Mouse (Mus musculus) lung, adult 18-20 months (tissue): ENCODE data around the gene Fbxo48.

Experiments used
- DNase-seq, 2 experiments: peaks; one replicate each; pipeline ENCODE4 v3.0.0; 2022; ENCODE audit warnings: mixed read lengths in 2 of 2

Gene Fbxo48

GRCm38 (mm10) chr11:16972027-16972426, 20.9 kb downstream of the Fbxo48 start:
- no peak for DNase-seq

- no peak for DNase-seq
These were observed 21.9 kb downstream of the Fbxo48 start for GRCm38 (mm10) chr11:16973086-16973485.

GRCm38 (mm10) chr11:16976937-16977336, 25.8 kb downstream of the Fbxo48 start:
- DNase-seq, result peak; percentile 28 to 39

- no peak for DNase-seq
These were observed 26.4 kb downstream of the Fbxo48 start for GRCm38 (mm10) chr11:16977611-16978010.

GRCm38 (mm10) chr11:16978161-16978707, 27.1 kb downstream of the Fbxo48 start:
- DNase-seq, result no peak

GRCm38 (mm10) chr11:16986550-16987187, 35.5 kb downstream of the Fbxo48 start:
- no peak for DNase-seq

GRCm38 (mm10) chr11:16987745-16988328, 36.7 kb downstream of the Fbxo48 start:
- no peak for DNase-seq

GRCm38 (mm10) chr11:16989885-16990284, 38.7 kb downstream of the Fbxo48 start:
- no peak for DNase-seq

- DNase-seq, result no peak
These were observed 41.7 kb downstream of the Fbxo48 start for GRCm38 (mm10) chr11:16992880-16993279.

GRCm38 (mm10) chr11:16996818-16997217, 45.6 kb downstream of the Fbxo48 start:
- DNase-seq, result no peak

- DNase-seq, result no peak
These were observed 46.3 kb downstream of the Fbxo48 start for GRCm38 (mm10) chr11:16997465-16997864.

GRCm38 (mm10) chr11:16999387-16999786, 48.2 kb downstream of the Fbxo48 start:
- DNase-seq, result no peak

GRCm38 (mm10) chr11:16999933-17000332, 48.8 kb downstream of the Fbxo48 start:
- DNase-seq, result no peak

GRCm38 (mm10) chr11:17000353-17001334, 49.5 kb downstream of the Fbxo48 start:
- DNase-seq, result no peak

- DNase-seq, result no peak
These were observed 51.7 kb downstream of the Fbxo48 start for GRCm38 (mm10) chr11:17002739-17003373.

- no peak for DNase-seq
These were observed 52.6 kb downstream of the Fbxo48 start for GRCm38 (mm10) chr11:17003757-17004156.
